Mouse (Mus musculus): ENCODE results near the gene Rab3b. TPM values are rescaled to one million over a fixed set of nuclear protein-coding genes. Genes with fewer than 3 reads are reported as not detected.
A peak's percentile ranks its signal among the peaks of the same experiment; 100 is the strongest.

The Rab3b gene
- total and polyA plus RNA-seq, 2 experiments from 2014 or later, result 4.6 TPM; not detected in 1

DNA sequence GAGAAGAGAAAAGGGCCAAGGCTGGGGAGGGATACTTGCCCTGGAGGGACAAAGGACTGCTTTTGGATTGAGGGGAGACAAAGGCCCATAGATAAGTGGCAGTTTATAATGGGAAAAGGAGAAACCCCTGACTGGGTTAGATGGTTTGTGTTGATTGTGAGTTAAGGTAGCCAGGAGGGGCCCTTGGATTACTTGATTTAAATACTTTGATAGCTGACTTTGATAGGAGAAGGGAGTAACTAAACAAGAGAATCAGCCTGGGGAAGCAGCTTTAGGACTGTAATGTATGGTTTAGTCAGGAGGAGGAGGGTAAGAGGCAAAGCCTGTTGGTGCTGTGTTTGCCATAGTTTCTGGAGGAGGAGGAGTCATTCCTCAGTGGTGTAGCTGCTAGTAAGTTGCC is 35.5 kb upstream of the Rab3b start:
- Histone ChIP-seq H3K27ac (ENCODE audit: low read depth) (no peak overlapping the region), H3K36me3 (replicated peaks; ENCODE audit: control insufficient read depth, insufficient read depth, low read length) (no peaks in the 10 kb centered on the region), H3K27me3 (ENCODE audit: control insufficient read depth, insufficient read depth, low read length) (no peaks in the 10 kb centered on the region), H3K4me2 (ENCODE audit: low read depth, low read length) (no peak overlapping the region), H3K4me3 (ENCODE audit: low read depth, low read length) (no peak overlapping the region), H3K9ac (replicated peaks; ENCODE audit: low read depth, low read length) (no peak overlapping the region), H3K4me1 (ENCODE audit: control insufficient read depth, insufficient read depth) (peaks cover 13% of the 10 kb centered on the region), H3K9me3 (replicated peaks; ENCODE audit: control insufficient read depth, low read length) (no peaks in the 10 kb centered on the region)
- TF ChIP-seq EP300 (IDR thresholded peaks at IDR 0.05; ENCODE audit: low read depth), result no peak
- no peak for TF ChIP-seq CTCF (IDR thresholded peaks at IDR 0.05; ENCODE audit: low read depth)
- DNase-seq (ENCODE audit: low spot score) (no peak), ATAC-seq (ENCODE audit: insufficient read depth, low read depth) (no peak)

DNA sequence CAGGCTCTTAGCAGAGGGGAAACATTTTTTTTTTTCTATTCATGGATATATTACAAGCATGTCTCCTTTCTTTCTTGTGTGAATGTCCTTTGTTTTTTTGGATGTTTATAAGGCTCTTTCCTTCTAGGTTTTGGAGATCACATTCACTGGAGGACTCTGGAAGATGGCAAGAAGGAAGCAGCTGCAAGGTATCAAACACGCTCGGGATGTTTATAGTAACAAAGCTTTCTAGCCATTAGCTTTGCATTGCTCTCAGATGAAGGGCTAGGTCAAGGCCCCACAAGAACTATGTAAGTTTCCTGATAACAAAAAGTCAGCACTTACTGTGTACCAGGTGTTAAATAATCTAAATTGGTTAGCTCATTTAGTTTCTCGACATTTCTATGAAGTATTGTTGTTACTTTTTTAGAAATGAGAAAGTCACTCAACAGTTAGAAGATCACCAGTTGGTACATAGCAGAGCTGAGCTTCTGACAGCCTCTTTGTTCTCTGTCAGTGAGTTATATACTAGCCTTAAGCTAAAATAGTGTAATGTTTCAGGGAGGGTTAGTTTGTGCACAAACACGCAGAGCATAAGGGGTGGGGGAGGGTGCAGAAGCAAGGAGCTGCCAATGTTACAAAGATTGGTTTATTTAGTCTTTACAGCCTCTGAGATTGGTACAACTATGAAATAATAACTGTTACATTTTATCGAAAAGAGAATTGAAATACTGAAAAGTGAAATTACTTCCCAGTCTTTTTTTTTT is 32.9 kb upstream of the Rab3b start:
- Histone ChIP-seq H3K4me1 (ENCODE audit: control insufficient read depth, insufficient read depth) (peaks cover 19% of the 10 kb centered on the region), H3K4me2 (ENCODE audit: low read depth, low read length) (no peak overlapping the region), H3K9me3 (replicated peaks; ENCODE audit: control insufficient read depth, low read length) (no peaks in the 10 kb centered on the region), H3K4me3 (ENCODE audit: low read depth, low read length) (no peak overlapping the region), H3K27ac (ENCODE audit: low read depth) (no peak overlapping the region), H3K9ac (replicated peaks; ENCODE audit: low read depth, low read length) (no peak overlapping the region), H3K27me3 (ENCODE audit: control insufficient read depth, insufficient read depth, low read length) (no peaks in the 10 kb centered on the region), H3K36me3 (replicated peaks; ENCODE audit: control insufficient read depth, insufficient read depth, low read length) (peaks cover 5% of the 10 kb centered on the region; the same call in 1 of the 2 replicates)
- no peak for TF ChIP-seq CTCF (IDR thresholded peaks at IDR 0.05; ENCODE audit: low read depth)
- no peak for TF ChIP-seq EP300 (IDR thresholded peaks at IDR 0.05; ENCODE audit: low read depth)
- DNase-seq (ENCODE audit: low spot score) (no peak), ATAC-seq (ENCODE audit: insufficient read depth, low read depth) (no peak)
- 72% methylated on average over 5 of the region's 5 CpGs for WGBS

- peak; percentile 89 for ATAC-seq (ENCODE audit: insufficient read depth, low read depth)
- H3K27me3 ChIP-seq (ENCODE audit: control insufficient read depth, insufficient read depth, low read length), result no peaks in the 10 kb centered on the region
- TF ChIP-seq EP300 (IDR thresholded peaks at IDR 0.05; ENCODE audit: low read depth) (peak; percentile 34; the same call in 1 of the 2 replicates), CTCF (IDR thresholded peaks at IDR 0.05; ENCODE audit: low read depth) (no peak)
- peak within 1 kb of the TSS; percentile 92 for H3K27ac ChIP-seq (ENCODE audit: low read depth)
- peaks cover 19% of the 10 kb centered on the region for H3K4me1 ChIP-seq (ENCODE audit: control insufficient read depth, insufficient read depth)
- peak within 1 kb of the TSS; percentile 77 for H3K9ac ChIP-seq (replicated peaks; ENCODE audit: low read depth, low read length)
- peak within 1 kb of the TSS; percentile 85 for H3K4me3 ChIP-seq (ENCODE audit: low read depth, low read length)
- H3K9me3 ChIP-seq (replicated peaks; ENCODE audit: control insufficient read depth, low read length), result no peaks in the 10 kb centered on the region
- H3K36me3 ChIP-seq (replicated peaks; ENCODE audit: control insufficient read depth, insufficient read depth, low read length), result peaks cover 8% of the 10 kb centered on the region; the same call in 1 of the 2 replicates
- H3K4me2 ChIP-seq (ENCODE audit: low read depth, low read length), result peak within 1 kb of the TSS; percentile 81
- DNase-seq (ENCODE audit: low spot score), result peak; percentile 89
- under 1% methylated on average over 77 of the region's 77 CpGs for WGBS
These were observed 31.0 kb upstream of the Rab3b start, which contains the start of gene Kti12 for GRCm38 (mm10) chr4:108847715-108848504. Gene Kti12 (plus strand): TSS chr4:108847785.

GRCm38 (mm10) chr4:108848505-108848848 is 30.4 kb upstream of the Rab3b start, which contains the start of gene A730015C16Rik:
Gene A730015C16Rik (minus strand): TSS chr4:108848619.
- Histone ChIP-seq H3K4me1 (ENCODE audit: control insufficient read depth, insufficient read depth) (peaks cover 18% of the 10 kb centered on the region), H3K4me3 (ENCODE audit: low read depth, low read length) (peak within 1 kb of the TSS; percentile 85), H3K9me3 (replicated peaks; ENCODE audit: control insufficient read depth, low read length) (no peaks in the 10 kb centered on the region), H3K27me3 (ENCODE audit: control insufficient read depth, insufficient read depth, low read length) (no peaks in the 10 kb centered on the region), H3K36me3 (replicated peaks; ENCODE audit: control insufficient read depth, insufficient read depth, low read length) (peaks cover 13% of the 10 kb centered on the region), H3K27ac (ENCODE audit: low read depth) (peak within 1 kb of the TSS; percentile 92), H3K9ac (replicated peaks; ENCODE audit: low read depth, low read length) (peak within 1 kb of the TSS; percentile 77), H3K4me2 (ENCODE audit: low read depth, low read length) (peak within 1 kb of the TSS; percentile 81)
- 0 out of 2 replicates have a peak, but pooled peaks have one; percentile 3 for ATAC-seq (ENCODE audit: insufficient read depth, low read depth)
- no peak for DNase-seq (ENCODE audit: low spot score)
- 8% methylated on average over 20 of the region's 20 CpGs for WGBS
- TF ChIP-seq CTCF (IDR thresholded peaks at IDR 0.05; ENCODE audit: low read depth) (no peak), EP300 (IDR thresholded peaks at IDR 0.05; ENCODE audit: low read depth) (no peak)

DNA sequence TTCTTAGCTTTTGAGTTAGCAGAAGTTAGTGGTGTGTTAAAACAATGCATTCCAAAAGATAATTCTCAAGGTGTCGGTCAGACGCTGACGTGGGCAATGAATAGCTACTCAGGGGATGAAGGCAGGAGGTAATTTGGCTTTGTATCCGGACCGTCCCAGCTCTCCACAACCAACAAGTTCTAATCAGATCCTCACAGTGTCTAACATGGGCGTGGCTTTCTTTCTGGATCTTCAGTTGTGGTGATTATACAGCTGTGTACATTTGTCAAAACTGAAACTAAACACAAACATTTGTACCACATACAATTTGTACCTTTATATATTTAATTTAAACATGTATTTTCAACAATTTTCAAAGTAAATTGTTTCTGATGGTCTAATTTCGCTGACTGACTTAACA is 12.1 kb upstream of the Rab3b start:
- ATAC-seq (ENCODE audit: insufficient read depth, low read depth), result no peak
- DNase-seq (ENCODE audit: low spot score), result no peak
- Histone ChIP-seq H3K9ac (replicated peaks; ENCODE audit: low read depth, low read length) (no peak overlapping the region), H3K36me3 (replicated peaks; ENCODE audit: control insufficient read depth, insufficient read depth, low read length) (peaks cover 20% of the 10 kb centered on the region), H3K27ac (ENCODE audit: low read depth) (no peak overlapping the region), H3K27me3 (ENCODE audit: control insufficient read depth, insufficient read depth, low read length) (no peaks in the 10 kb centered on the region), H3K4me1 (ENCODE audit: control insufficient read depth, insufficient read depth) (no peaks in the 10 kb centered on the region), H3K9me3 (replicated peaks; ENCODE audit: control insufficient read depth, low read length) (no peaks in the 10 kb centered on the region), H3K4me3 (ENCODE audit: low read depth, low read length) (no peak overlapping the region), H3K4me2 (ENCODE audit: low read depth, low read length) (no peak overlapping the region)
- TF ChIP-seq CTCF (IDR thresholded peaks at IDR 0.05; ENCODE audit: low read depth), result no peak
- TF ChIP-seq EP300 (IDR thresholded peaks at IDR 0.05; ENCODE audit: low read depth), result no peak
- 68% methylated on average over 7 of the region's 7 CpGs for WGBS

Data from heart, postnatal 0 days (tissue).